Mouse (Mus musculus) cerebellum, adult 2 months (tissue): ENCODE data around the gene Dpy19l1.

ENCODE experiments used
- CTCF ChIP-seq: fragments of 200-500 bp; IDR thresholded peaks from 2 replicates; pipeline ENCODE4 v1.5.1; 2011; ENCODE audit warnings: low read depth, mild to moderate bottlenecking, control low read depth, low read length, moderate library complexity, borderline replicate concordance; ENCODE audit not compliant: insufficient read depth
- POLR2A ChIP-seq: fragments of 200-500 bp; IDR thresholded peaks from 2 replicates; pipeline ENCODE4 v1.6.1; 2011; ENCODE audit warnings: low read length, control low read depth, borderline replicate concordance; ENCODE audit not compliant: insufficient read depth

GRCm38 (mm10) chr9:24421888-24422287 is 81.1 kb downstream of the Dpy19l1 start:
- TF ChIP-seq CTCF: no peak
- TF ChIP-seq POLR2A: no peak
